Mouse (Mus musculus) kidney, adult 2 months (tissue): ENCODE data around the gene Hbq1b.
"Not testable (repeated sequence)": the region's sequence is repeated elsewhere in the genome, so short reads cannot be mapped to it uniquely, and the experiment has no call there.

Experiments used
- CTCF ChIP-seq: fragments of 200-500 bp; conservative IDR thresholded peaks from 2 replicates; pipeline ENCODE4 v1.5.1; 2011; ENCODE audit warnings: low read depth, mild to moderate bottlenecking, control low read depth, low read length, moderate library complexity, mixed read lengths; ENCODE audit not compliant: insufficient read depth, insufficient read length
- POLR2A ChIP-seq: fragments of 200-500 bp; IDR thresholded peaks from one replicate; pipeline ENCODE4 v1.6.1; 2011; ENCODE audit warnings: low read depth, low read length, control low read depth

GRCm38 (mm10) chr11:32286695-32287492, at the start of gene Hbq1b:
- not testable (repeated sequence) for TF ChIP-seq POLR2A
- peak; percentile 57 for TF ChIP-seq CTCF
